Mouse (Mus musculus) c-Kit-positive CD71-negative TER-119-negative erythroid progenitor cells, embryonic 14.5 days (primary cell): ENCODE results near the gene Limch1.

ENCODE experiments used
- DNase-seq: peaks from one replicate; pipeline ENCODE4 v3.0.0-alpha.2; 2013; ENCODE audit warnings: low read depth

Gene Limch1

GRCm38 (mm10) chr5:66933134-66933804 lies 187.6 kb downstream of the Limch1 start:
- no peak for DNase-seq

GRCm38 (mm10) chr5:66934585-66934984 lies 189.0 kb downstream of the Limch1 start:
- no peak for DNase-seq

- no peak for DNase-seq
These were observed 191.7 kb downstream of the Limch1 start for GRCm38 (mm10) chr5:66937376-66937775.

DNA sequence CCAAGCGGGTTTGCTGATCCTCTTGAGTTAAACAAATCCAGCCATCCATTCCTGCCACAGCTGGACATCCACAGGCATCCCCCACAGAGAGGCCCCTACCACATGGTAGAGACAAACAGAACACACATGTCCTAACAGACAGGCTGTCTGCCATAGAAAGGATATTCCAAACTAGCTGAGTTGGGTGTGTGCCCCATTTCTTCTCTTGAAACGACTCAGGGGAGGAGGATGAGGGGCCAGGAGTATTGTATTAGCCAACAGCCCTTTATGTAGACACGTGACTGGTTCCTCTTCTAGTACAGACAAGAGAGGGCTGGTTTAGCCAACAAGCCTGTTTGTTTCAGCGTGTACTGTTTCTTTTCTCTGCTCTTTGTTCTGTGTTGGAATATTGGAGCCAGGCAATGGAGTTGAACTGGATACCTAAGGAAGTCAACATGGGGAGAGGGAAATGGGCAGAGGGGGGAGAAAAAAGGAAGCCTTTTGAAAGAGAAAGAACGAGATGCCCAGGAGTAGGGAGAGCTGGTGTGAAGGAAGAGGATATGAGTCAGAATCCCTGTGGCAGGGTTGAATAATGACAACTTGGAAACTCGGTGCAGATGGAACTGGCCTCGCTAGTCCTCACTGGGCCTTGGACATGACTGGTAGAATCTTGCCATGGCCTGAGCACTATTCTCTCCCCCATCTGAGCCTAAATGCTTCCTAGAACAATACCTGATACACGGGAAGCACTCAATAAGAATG lies 196.3 kb downstream of the Limch1 start:
- DNase-seq: no peak

- DNase-seq: no peak
These were observed 197.3 kb downstream of the Limch1 start for GRCm38 (mm10) chr5:66942922-66943321.

- DNase-seq: no peak
These were observed 197.9 kb downstream of the Limch1 start for GRCm38 (mm10) chr5:66943521-66943920.

DNA sequence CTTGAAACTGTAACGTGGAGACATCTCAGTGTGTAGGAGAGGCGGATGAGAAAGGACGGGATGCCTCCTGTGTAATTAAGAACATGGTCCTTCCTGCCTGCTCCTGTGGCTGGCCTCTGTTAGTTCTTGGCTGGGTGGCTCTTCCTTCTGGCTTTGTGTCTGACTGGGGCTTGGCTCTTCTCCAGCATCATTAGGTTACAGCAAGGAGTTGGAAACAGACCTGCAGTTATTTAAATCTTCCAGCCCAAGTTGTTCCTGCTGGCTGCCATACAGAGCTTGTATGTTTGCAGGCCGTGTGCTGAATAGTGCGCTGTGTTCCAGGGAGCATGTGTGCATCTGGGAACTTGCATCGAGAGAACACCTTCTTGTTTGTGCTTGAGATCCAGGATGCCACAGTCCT lies 202.3 kb downstream of the Limch1 start:
- DNase-seq: no peak

DNA sequence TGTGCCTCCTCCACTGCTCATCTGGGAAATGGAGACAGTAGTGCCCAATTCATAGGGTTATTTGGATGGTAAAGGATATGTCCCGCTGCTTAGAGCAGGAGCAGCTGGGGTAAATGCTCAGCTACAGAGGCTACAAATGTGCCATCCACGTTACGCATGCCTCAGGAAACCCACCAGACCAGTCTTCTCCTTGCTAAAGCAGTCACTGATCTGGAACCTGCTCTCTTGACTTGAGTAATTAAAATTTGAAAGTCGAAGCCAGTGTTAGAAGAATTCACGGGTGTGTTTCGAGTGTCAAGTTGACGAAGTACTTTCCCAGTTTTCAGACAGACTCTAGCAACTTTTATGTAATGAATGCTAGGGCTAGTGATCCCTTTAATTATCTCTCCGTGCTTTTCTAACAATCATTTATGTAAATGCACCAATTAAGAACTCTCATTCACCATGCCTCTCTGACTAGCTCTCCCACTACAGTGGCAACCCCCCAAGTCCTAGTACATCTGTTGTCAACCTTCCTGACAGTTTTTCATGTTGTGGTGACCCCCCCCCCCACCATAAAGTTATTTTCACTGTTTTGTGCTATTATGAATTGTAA lies 203.6 kb downstream of the Limch1 start:
- no peak for DNase-seq

GRCm38 (mm10) chr5:66953375-66953774 lies 207.7 kb downstream of the Limch1 start:
- DNase-seq: no peak

GRCm38 (mm10) chr5:66953971-66954644 lies 208.5 kb downstream of the Limch1 start:
- no peak for DNase-seq

- DNase-seq: no peak
These were observed 209.6 kb downstream of the Limch1 start for GRCm38 (mm10) chr5:66955245-66955644.

GRCm38 (mm10) chr5:66957656-66958055 lies 212.0 kb downstream of the Limch1 start:
- DNase-seq: no peak

DNA sequence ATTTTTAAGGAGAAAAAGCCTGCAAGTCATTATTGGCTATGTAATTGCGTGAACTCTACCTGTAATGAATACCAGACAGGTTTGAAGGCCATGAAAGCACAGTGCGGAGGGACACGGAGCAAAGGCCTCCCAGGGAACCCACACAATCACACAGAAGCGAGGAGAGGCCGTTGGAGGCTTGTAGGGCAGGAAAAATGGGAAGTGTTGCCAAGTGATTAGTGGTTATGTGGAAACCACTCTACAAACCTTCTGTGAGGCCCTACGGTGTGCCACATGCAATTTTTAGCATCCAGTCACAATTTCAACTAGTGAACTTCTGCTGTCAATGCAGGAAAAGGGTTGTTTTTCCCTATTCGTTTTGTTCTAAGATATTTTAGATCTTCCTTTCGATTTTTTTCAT lies 212.5 kb downstream of the Limch1 start:
- DNase-seq: no peak

GRCm38 (mm10) chr5:66959968-66960367 lies 214.3 kb downstream of the Limch1 start:
- DNase-seq: no peak

- no peak for DNase-seq
These were observed 219.8 kb downstream of the Limch1 start for GRCm38 (mm10) chr5:66965442-66965841.

DNA sequence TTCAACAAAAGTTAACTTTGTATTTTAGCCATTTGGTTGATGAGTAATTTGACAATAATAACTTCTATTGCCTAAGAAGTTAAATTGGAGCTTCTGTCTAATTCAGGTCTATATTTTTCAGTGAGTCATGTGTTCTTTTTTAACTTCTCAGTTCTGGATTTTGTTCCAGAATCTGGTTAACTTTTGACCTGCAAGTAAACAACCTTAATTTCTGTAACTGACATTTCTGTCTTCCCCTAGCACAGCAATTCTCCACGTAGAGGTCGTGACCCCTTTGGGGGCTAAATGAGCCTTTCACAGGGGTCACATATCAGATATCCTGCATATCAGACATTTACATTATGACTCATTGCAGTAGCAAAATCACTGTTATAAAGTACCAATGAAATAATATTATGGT lies 221.5 kb downstream of the Limch1 start:
- DNase-seq: no peak

- no peak for DNase-seq
These were observed 222.0 kb downstream of the Limch1 start for GRCm38 (mm10) chr5:66967646-66968045.

- no peak for DNase-seq
These were observed 222.6 kb downstream of the Limch1 start for GRCm38 (mm10) chr5:66968059-66968833.

DNA sequence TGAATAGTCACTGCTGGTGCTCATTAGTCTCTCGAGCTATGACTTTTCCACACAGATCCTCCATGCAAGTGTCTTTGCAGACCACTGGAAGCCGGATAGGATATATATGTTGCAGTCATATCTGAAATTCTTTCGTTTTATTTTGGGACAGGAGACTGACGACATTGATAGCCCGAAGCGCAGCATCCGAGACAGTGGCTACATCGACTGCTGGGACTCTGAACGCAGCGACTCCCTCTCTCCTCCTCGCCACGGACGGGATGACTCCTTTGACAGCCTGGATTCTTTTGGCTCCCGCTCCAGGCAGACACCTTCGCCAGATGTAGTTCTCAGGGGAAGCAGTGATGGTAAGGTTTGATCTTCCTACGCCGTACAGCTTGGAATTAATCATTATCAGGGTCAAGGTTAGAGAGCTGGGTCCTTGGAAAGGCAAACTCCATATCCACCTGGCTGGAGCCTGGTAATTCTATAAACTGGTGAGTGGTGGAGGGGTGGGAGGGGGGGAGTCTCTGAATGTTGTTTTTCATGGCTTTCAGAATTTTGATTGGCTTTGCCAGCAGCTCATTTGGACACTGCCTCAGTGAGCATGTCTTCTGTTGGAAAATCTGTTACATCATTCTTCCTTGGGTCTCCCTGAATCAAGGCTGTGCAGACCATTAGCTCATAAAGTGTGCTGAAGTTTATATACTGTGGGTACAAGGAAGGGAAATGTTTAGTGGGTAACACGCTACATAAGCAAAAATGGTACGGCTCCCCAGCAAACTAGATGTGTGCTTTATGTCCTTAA lies 223.5 kb downstream of the Limch1 start:
- DNase-seq: no peak

DNA sequence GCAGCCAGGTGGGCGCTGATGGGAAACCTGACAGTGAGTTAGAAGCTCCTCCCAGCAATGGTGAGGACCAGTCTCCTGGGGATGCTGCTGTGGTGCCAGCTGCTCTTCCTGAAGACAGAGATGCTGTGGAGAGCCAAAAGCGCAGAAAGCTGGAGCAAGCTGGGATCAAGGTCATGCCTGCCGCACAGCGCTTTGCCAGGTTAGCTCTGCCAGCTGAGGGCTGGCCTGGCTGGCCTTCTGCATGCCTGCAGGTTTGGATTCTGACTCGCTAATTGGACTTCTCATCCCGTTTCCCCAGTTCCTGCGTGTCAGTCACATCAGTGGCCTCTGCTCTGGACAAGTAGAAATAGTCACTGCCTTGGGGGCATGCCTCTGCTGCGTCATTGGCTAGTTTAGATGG lies 230.0 kb downstream of the Limch1 start:
- no peak for DNase-seq
